Mouse (Mus musculus) adrenal gland, postnatal 14 days (tissue): Measurements from ENCODE around the gene Astn2. TPM values are rescaled to one million over a fixed set of nuclear protein-coding genes. Genes with fewer than 3 reads are reported as not detected.

Experiments used
- DNase-seq: peaks from one replicate; pipeline ENCODE4 v3.0.0; 2021; ENCODE audit warnings: mixed read lengths
- total RNA-seq: library from RNA; stranded (reverse); gene quantifications from 2 replicates; pipeline ENCODE4 v1.2.3, GENCODE M21; 2021

Gene Astn2
- total RNA-seq, 1 experiment from 2014 or later = 2.2 TPM

DNA sequence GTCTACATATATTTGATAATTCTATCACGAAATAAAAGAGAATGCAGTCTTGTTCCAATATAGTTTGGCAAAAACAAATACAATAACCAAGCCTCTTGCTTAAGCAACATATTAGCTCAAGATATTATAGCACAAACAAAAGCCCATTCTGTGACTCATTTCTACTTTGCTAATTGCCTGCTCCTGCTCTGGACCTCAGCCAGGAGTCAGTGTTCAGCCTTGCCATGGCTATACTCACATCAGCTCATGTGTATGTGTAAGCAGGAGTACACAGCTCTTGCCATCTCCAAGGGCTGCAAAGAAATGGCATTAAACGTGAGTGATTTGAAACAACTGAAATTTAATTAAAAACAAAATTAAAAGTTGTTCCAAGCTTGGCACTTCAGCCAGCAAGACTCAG lies 435.1 kb downstream of the Astn2 start:
- no peak for DNase-seq

DNA sequence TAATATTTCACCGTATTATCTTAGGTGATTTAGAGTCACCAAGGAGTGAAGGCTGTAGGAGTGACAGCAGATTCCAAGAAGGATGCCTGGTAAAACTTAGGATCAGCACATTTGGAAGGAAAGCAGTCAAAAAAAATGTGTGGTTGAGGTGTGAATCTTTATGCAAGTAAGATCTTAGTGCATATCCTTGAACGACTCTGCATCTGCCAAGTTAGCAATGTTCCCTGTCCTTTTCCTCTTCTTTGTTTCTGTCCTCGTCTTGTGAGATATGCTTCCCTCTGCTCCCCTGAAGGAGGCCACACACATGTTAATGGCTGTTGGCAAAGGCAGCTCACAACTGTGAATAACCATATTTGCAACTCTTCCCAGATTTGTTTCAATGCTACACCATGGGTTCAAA lies 439.8 kb downstream of the Astn2 start:
- DNase-seq = no peak

DNA sequence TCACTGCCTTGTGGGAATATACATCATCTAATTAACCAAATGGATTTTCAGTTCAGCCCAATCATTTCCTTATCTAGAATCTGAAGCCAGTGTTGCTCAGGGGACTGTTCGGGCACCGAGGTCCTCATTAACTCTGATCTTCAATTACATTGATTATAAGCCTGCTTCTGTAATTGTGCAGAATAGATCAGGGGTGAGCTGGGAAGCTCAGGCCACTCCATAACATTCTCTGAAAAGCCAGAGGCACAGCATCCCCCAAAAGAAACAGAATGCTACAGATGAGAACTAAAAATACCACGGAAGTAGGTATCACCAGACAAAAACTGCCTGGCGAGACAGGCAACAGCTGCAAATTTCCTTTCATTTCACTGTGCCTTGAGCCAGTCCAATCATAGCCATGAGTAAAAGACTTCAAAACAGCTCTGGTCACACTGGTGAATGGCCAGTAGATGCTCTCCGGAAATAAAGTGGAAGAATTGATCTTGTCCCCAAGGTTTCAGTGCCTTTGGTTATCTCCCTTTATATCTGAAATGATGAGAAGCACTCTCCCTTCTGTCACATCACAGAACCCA lies 445.1 kb downstream of the Astn2 start:
- DNase-seq = no peak

DNA sequence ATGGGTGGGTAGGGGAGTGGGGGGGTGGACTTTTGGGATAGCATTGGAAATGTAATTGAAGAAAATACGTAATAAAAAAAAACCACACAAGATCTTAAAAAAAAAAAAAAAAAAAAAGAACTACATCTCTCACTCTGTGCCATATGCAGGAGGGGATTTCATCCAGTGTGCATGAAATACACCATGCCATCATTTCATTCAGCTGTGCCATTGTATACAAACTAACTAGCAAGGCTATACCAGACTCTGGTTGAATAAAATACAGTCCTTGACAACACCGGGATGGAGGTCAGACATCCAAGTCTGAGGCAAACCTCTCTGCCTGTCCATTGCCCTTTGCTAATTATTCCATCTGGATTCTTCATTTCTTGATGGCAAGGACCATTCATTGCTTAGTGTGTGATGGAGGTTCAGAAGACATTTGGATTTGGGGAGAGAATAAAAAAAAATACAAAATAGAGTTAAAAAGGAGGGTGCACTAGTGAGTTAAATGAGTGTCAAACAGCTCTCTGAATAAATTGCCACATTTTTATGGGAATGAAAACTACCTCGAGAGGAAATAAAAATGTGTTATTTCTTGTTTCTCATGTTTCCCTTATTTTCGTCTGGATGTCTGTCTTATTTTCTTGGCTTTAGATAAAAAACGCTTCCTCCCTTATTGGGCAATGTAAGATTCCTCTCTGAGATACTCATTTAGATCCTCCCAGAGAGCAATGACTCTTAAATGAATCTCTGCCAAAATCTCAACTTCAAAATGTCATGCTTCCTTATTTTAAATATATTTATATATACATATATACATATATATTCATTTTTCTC lies 445.8 kb downstream of the Astn2 start:
- DNase-seq = no peak

DNA sequence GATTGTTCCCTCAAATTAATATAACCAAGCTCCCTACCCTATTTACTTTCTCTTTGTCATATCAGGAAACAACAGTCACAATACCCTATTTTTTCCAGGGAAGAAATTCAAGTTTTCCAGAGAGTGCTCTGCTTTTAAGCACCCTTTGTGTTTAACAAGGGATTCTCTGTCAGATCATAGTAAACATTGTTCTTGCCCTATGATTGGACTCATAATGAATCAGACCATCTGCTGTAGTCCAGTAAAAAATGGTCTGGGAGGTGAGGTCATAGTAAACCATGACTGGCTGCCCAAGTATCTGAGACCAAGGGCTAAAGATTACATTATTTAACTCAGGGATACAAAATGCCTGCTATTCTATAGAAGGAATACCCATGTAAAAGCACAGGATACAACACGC lies 452.5 kb downstream of the Astn2 start:
- DNase-seq = no peak

DNA sequence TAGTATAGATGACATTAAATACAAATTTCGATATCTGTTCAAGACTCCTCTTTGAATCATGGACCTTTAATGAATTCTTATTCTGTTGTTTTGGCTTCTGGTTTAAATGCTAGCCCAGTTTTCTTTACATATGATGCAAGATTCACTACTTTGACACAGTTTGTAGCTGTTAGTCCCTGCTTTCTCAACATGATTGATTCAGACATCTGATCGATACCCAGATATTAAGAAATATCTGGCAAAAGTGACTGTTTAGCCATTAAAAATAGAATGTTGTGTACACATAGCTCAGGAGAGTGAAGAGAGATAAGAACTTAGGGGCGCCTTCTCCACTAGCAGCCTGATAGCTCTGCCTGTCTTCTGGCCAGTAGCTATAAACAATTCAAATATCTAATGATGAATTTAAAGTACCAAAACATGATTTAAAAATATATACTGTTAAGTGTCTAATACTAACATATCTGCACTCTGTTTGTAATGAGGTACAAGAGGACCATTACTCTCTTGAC lies 457.2 kb downstream of the Astn2 start:
- DNase-seq = no peak

DNA sequence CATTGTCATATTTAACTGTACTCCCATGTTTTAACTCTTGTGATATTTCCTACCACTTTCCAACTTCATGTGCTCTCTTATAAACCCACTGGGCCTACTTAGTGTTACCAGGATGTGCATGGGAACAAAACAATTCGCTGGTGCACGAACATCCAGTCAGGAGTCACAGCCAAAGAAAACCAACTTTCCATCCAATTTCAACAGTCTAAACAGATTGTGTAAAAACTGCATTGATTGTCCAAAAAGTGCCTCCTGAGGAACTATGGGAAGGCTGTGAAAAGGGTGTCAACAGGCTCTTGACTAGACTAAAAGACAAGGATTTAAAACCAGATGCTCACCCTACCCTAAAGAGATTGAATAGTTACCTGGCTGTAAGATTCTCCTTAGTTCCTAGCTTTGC lies 458.4 kb downstream of the Astn2 start:
- DNase-seq = no peak

DNA sequence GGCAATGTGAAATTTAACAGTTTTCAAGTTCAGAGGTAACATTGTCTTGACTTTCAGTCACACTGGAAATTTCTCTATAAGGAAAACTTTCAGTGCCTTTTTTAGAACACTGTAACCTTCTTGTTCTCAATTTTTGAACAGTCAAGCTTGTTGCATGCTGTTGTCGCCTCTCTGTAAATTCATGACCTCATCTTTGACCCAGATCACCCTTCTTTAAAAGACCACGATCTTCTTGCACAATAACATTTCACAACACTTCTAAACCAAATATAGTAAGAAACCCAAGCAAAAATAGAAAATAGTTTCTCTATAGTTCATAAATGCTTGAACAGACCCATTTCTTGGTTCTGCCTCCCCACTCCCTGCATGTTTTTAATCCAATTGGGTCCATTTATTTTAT lies 473.5 kb downstream of the Astn2 start:
- no peak for DNase-seq

DNA sequence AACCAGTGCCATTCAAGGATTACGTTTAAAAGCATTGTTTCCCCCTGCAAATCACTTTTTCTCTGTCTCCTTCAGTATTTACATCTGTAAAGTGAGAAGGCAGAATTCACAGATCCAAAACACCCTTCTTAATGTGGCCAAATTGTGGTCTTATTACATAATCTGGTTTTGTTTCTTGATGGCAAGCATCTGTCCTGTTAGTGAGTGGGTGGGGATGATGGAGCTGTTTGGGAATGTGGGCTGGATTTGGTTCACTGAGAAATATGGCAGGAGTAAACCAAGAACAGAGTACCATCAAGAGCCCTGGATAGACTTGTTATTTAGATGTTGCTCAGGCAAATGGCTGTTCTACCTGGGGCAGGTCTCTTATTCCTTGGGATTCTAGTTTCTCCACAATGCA lies 484.1 kb downstream of the Astn2 start:
- no peak for DNase-seq

DNA sequence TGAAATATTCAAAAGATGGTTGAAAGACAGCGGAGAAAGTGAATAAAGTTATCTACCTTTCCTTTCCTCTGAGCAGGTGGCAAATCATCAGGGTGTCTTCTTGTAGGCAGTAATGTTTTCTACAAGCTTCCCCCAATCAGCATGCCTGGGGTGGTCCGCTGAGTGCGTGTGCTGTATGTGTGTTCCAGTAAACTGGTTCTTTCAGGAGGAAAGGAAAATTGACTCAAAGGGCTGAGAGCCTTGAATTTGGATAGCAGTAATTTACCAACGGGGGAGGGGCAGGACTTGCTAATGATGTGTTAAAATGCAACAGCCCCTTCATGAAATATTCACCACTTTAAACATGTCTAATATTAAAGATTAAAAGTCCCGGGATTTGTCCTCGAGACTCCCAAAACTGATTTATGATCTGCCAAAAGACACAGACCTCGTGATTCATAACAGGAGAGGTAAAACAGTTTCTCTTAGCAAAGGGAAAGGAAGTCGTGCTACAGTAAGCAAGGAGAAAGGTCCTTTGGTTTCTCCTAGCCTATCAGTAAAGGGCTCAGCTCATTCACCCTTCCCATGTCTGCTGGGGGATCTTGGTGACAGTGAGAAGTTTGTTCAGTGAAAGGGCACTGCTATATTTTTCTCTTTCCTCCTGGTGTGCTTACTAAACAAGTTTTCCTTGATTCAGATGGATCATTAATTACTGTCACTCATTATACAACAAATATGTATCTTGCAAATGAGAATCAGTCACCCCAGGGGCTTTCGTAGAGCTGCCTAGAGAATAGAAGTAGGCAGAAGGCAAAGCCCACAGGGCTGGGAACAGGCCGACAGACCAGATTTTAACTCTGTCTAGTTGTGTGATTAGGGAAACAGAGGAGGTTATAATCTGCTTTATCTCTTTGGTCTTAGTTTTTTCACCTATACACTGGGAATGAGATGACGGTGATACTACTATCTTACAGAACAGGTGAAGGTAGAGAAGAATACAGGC lies 488.1 kb downstream of the Astn2 start:
- DNase-seq = no peak

DNA sequence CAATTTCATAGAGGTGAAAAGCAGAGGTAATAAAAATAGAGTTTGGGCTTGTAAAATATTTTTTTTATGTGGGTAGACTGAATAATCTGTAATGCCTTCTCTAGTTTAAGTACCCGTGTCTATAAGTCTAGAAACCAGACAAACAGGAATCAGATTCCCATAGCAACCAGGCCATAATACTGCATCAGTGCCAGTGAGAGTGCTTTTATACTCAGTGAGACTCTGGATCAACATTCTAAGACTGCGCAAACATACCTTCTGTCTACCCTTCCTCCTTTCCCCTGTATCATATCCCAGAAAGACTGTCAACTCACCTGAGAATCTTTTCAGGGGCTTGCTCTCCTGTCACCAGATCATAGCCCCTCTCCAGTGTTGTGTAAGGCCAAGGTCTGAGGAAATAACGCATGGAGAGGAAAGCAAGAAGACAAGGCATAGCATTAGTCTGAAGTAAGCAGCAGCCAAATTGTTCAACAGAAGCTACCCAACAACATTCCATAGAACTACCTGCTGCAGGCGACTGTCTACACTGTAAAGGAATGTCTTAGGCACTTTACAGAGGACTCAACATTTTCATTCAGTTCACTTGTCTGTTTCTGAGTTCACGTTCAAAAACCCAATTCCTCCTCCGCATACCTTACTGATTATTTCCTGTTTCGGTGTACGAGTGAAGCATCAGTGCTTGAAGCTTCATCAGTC lies 492.0 kb downstream of the Astn2 start:
- no peak for DNase-seq

DNA sequence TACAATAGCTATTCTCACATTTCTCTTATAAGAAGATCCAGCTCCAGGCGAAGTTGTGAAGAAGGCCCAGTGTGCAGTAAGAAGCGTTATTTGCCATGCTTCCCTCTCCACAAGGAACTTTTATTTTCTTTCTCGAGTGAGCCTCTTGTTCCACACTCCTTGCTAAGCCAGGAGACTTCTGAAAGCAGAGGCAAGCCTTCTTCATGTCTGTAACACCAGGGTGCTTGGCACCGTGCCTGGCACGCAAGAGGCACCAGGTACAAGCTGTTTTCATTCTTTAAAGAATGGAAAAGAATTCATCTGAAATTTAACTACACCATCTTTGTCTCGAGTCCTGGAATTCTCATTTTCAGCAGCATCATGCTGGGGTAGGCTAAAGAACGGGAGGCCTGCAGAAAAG lies 496.8 kb downstream of the Astn2 start:
- no peak for DNase-seq

DNA sequence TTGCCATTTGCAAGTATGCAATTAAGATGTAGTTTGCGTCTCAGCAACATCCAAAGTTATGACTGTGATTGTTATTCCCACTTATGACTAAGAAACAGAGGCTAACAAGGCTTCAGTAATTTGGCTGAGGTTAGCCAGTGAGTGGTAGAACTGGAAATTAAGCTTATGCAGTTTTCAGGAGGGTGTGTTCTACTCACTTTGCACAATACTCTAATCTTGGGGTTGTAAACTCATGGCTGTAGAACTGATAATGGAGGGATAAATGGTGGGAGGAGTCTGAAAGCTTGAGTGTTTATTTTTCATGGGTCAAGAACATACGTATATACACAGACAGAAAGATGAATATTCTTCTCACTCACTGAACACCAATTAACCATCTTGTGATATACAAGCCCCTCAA lies 499.4 kb downstream of the Astn2 start:
- DNase-seq = no peak

DNA sequence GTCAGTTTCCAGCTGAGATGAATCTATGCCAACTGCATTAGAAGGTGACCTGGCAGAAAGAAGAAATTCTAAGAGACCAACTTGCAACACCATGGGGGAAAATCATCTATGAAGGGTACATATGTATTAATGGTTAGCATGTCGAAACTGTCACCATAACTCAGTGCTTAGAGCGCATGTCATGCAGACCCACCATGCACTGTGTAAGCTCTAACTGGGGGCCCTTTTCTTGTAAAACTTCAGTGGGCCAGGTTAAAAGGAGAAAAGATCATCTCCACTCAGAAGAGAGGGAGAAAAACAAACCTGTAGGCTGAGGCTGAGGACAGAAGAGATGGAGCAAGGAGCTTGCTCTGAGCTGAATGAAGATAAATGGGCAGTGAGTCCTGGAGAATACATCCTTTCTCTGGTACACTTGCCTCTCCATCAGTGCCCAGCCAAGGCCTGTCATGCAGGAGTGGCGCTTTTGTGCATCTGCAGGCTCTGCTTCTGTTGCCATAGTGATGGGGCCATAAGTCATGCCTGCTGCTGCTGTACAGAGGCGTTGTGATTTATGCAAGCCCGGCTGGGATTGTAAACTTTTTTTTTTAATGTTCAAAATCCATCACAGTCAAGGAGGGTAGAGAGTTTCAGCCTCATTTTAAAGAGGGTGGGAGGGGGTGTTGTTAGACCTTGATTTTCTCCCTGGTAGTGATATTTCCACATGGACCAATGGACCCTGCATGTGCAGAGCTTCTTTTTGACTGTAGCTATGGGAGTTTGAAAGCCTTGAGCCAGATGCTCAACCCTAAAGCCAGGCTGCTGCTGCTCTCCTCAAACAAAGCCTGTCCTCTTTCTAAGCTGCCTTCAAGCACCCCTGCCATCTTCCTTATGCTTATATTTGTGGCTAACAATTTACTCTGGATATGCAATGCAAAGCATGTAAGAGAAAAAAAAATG lies 508.1 kb downstream of the Astn2 start:
- peak; percentile 11 for DNase-seq

DNA sequence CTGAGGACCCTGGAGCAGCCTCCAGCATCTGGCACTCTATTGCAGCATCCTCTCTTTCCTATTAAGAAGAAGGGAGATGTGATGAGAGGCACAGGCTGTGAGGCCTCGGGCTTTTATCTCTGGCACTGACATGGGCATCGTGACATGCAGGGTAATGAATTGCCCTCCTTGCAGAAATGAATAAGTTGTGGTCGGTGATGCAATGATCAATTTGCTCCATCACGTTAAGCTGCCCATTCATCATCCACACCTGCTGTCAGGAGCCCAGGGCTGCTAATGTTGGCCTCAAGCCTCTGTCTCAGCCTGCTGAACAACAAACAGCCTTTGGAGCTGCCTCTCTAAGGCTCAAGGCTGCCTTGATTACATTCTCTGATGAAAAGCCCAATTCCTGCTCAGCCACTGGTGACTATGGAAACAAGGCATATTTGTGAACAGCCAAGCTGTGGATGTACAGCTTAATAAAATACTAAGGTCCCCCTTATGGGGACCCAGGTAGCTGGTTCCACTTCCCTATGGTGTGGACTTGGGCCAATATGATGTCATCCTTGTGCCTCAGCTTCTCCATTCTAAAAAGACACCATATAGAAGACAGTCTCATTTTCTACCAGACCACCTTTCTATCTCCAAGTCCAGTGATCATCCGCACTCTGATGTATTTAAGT lies 515.9 kb downstream of the Astn2 start:
- DNase-seq = no peak

DNA sequence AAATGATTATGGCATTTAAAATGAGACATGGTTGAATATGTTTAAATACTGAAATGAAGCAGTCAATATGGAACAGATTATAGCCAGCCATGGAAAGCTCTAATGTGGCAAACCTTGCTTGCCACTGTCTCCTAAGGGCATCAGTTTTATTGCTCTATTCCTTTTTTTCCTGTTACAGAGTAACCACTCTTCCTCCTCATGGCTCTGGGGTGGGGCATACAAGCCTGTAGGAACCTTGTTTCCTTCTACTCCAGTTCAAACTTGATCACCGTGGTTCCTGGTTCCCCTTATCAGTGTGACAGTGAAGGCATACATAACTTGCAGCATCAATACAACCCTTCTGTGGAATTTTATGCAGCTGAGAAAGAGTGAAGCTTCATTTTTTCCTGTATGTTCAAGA lies 517.5 kb downstream of the Astn2 start:
- DNase-seq = no peak

DNA sequence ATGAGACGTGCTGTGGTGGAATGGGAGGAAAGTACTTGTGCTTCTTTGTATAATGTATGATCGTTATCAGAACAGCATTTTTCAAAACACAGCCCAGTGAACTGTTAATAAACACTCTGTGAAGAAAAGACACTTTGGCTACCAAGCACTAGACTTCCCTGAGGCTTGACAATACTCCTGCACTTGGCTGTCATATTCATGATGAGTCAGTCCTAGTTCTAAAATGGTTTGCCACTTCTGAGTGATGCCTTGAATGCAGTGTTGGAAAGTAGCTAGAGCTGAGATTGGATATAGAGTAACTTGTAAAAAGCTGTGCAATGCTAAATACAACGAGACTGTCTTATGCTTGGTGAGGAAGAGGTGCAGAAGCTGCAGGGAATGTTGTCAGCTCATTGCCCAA lies 518.5 kb downstream of the Astn2 start:
- no peak for DNase-seq

DNA sequence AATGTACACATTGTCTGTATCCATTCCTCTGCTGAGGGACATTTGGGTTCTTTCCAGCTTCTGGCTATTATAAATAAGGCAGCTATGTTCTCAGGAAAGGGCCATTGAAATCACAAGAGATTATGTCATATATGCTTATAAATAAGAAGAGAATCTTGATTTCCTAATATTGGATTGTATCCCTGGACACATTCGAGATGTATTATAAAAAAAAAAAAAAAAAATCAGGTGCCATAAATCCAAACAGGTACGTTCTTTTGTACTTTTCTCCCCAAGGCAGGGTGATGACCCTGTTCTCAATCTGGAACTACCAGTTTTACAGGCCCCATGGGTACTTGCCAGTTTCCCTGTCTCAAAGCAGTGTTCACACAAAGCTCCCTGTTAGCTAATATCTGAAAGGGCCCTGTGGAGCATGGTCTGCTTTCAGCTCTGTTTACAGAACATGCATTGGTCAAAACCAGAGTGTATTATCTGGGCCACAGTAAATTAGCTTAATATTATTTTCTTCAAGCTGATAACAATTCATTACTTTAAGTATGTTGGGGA lies 530.1 kb downstream of the Astn2 start:
- no peak for DNase-seq

DNA sequence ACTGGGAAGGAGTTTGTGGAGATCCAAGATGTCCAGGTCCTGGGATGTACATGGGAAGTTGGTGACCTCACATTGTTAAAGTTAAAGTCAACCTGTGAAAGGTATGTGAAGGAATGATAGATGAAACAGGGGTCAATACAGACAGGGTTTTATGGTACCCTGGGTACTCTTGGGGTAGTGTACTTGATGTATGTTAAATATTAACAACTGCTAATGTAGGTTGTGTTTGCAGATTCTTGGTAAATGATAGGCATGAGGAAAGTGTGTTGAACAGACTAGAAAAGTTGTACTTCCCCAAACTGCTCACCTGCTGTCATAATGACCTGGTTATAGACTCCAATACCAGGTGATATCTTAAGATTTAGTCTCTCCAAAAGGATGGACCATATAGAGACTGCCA lies 539.9 kb downstream of the Astn2 start:
- no peak for DNase-seq

DNA sequence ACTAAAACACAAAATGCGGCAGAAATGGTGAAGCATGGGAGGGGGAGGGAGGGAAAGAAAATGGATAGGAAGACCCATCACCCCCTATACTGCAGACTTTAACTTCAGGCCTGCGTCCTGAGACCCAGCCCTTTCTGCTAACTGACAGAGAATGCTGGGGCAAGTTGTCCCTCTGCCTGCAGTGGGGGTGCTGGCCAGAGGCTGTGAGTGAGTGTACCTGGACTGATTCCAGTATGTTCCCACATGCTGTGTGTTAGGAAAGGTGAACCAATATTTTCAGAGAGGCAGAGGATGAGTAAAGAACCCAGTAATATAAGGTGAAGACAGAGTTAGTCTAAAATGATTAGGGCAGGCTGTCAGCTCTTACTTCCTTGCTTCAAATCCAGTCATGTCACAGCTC lies 561.2 kb downstream of the Astn2 start:
- no peak for DNase-seq
